Mouse (Mus musculus): ENCODE measurements around the gene Ccdc167.
A peak's percentile ranks its signal among the peaks of the same experiment; 100 is the strongest.

GRCm38 (mm10) chr17:29704781-29705180, 12.1 kb downstream of the Ccdc167 start:
- TF ChIP-seq CTCF (IDR thresholded peaks at IDR 0.05; ENCODE audit: low read depth, low read length) (peak; percentile 69), POLR2A (IDR thresholded peaks at IDR 0.05; ENCODE audit: insufficient read depth, low read length) (no peak)

All from ES-Bruce4 (cell line).